Mouse (Mus musculus): ENCODE results near the gene Polr2g.

Polr2g gene

DNA sequence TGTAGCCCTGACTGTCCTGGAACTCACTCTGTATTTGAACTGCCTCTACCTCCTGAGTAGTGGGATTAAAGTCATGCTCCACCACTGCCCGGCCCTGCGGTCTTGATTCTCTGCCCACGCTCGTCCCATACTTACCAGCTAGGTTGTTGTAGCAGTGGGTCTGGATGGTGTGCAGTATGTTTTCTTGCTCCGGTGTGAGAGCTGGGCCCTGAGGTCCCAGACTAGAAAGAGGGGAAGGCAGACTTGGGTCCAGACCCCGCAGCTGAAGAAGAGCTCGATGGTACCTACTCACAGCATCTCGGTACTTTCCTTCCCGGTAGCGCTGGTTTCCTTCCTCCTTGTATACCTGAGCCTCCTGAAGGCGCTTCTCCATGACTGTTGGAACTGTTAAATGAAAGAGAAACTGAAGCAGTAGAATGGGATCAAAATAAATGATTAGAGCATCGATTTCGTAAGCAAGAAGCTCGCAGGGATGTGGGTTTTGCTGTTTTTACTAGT, 20.0 kb upstream of the Polr2g start:
- DNase-seq (ENCODE audit: low read depth, low spot score) = peak; percentile 54

DNA sequence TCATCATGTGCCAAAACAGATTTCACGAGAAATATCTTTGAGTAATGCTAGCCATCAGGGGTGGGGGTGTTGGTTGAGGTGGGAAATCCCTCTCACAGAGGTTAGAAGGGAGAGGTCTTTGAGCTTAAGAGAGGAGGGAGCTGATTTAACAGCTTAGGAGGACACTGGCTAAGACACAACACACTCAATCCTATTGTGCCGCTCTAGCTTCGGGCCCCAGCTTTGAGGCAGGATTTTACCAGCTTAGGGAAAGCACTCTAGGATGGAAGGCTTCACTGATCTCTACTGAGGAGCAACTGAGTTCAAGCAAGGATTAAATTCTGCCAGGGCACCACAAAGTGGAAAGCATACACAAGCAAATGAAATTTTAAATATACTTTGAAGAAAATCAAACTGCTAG, 18.6 kb upstream of the Polr2g start:
- DNase-seq (ENCODE audit: low read depth, low spot score) = no peak

DNA sequence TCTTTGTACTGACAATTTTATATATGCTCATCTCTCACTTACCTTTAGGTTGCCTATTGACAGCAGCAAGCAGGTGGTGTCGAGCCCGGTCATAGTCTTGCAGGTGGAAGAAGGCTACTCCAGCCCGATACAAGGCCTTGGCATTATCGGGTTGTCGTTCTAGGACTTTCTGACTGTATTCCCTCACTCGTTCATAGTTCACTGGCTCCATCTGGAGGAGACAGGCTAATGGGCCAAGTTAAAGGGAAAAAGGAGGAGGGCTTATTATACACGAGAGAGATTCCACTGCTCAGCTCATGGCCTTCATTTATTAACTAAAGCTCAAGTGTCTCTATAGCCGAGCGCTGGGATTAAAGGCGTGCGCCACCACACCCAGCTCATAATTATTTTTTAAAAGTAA, 17.4 kb upstream of the Polr2g start:
- no peak for DNase-seq (ENCODE audit: low read depth, low spot score)

DNA sequence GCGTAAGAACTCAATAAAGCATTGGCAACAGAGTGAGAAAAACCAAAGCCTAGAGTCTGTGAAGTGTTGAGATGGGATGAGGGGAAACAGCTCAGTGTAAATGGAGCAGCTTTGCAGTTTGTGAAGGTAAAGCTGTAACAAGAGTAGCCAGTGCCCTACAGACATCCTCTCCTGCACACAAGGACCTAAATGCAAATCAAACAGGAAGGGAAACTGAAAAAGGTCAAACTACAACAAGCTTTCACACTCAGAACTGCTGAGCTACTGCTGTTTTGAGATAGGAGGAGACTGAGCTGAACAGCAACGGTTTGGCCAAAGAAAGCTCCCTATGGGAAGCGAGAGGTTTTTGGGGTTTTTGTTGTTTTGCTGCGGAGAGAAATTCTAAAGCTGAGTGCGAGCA, 8.4 kb upstream of the Polr2g start:
- DNase-seq (ENCODE audit: low read depth, low spot score) = peak; percentile 82

DNA sequence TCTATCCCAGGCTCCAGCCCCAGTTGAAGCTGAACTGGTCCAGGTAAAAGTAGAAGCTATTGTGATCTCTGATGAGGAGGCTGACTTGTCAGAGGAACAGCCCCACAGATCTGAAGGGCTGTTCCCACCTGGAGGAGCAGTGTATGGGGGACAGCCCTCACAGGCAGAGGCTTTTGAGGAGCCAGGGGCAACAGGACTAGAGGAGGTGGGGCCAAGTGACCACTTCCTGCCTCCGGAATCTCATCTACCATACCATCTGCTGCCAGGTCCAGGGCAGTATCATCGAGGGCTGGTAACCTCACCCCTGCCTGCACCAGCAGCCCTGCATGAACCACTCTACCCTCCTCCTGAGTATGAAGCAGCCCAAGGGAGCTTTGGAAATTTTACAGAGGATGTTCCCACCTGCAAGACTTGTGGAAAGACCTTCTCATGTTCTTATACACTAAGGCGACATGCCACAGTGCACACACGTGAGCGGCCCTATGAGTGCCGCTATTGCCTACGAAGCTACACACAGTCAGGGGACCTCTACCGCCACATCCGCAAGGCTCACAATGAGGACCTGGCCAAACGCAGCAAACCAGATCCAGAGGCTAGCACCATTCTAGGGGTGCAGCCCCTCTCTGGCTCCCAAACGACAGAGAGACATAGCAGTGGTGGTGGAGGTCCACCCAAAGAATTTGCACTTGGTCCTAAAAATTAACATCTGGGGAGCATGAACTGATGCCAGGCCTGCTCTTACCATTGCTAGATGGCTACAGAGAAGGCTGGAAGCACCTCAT, 5.7 kb upstream of the Polr2g start:
- no peak for DNase-seq (ENCODE audit: low read depth, low spot score)

DNA sequence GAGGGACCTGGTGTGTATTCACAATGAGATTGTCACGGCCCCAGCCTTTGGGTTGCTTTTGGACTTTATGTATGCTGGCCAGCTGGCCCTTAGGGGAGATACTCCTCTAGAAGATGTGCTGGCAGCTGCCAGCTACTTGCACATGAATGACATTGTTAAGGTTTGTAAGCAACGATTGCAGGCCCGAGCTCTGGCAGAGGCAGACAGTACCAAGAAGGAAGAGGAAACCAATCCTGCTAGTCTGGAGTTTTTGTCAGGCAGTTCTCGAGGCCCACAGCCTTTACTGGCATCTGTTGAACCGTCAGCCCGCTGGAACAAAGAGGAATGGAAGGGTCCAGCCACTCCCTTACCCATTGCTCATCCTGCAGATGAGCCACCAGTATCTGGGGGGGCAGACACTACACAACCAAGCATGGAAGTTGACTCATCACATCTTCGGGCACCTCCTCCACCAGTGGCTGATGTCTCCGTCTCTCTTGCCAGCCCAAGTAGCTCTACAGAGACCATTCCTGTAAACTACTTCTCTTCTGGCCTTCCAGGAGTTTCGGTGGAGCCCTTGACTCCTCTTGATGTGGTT, 4.9 kb upstream of the Polr2g start:
- no peak for DNase-seq (ENCODE audit: low read depth, low spot score)

DNA sequence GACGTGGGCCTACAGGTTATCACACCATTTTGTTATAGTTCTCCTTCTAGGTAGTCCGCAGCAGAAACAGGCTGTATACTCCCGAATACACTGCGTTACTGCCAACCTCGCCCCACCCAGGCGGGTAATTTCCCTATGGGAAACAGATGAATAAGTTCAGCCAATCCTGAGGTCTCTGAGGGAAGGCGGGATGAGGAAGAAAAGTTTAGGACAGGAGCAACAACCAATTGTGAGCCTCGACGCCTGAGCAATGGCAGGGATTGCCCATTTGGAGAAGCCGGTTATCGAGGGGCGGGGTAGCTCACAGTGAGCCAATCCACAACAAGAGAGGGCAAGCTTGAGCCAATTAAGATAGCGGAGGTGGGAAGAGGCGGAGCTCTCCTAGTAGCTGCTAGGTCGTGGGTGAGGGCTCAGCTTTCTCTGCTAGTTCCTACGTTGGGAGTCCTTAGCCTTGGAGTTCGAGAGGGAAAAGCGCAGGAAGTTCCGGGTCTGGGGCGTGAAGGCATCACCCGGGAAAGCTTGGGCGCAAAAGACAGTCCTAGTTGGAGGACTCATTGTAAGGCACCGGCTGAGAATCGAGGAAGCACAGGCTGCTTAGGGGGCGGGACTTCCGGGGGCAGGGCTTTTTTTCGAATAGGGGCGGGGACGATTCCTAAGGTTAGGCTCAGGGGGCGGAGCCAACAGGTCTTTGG, 3.9 kb upstream of the Polr2g start, which contains the start of gene Zbtb3:
Gene Zbtb3, plus strand, starts transcription at position 426 of the 692 bp plus-strand sequence.
- peak; percentile 98 for DNase-seq (ENCODE audit: low read depth, low spot score)

DNA sequence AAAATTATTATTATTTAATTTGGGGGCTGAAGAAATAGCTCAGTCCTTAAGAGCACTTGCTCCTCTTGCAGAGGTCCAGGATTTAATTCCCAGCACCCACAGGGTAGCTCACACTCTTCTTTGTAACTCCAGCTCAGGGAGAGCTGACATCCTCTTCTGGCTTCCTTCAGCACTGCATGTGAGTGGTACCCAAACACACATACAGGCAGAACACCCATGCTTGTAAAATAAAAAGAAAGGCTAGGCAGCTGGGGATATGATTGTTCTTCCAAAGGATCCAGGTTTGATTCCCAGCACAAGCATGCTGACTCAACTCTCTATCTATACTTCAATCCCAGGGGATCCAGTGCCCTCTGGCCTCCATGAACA, 554 bp upstream of the Polr2g start:
- peak; percentile 21 for DNase-seq (ENCODE audit: low read depth, low spot score)

DNA sequence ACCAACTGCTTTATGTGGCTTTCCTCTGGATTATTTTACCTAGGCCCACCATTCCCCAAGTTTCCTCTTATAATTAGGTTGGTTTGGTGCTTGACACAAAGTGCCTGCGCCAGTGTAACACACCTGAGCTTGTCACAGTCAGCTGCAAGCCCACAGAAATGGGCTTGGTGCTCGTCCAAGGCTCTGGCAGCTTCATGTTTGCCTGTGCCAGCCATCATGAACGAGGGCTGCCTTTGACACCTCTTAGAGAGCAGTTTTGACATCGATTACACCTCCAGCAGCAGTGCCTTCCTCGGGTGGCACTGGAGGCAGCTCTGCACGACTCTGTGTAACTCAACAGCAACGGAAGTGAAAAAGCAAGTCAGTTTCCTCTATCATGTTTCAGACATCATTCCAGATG, 8.2 kb downstream of the Polr2g start:
- no peak for DNase-seq (ENCODE audit: low read depth, low spot score)

DNA sequence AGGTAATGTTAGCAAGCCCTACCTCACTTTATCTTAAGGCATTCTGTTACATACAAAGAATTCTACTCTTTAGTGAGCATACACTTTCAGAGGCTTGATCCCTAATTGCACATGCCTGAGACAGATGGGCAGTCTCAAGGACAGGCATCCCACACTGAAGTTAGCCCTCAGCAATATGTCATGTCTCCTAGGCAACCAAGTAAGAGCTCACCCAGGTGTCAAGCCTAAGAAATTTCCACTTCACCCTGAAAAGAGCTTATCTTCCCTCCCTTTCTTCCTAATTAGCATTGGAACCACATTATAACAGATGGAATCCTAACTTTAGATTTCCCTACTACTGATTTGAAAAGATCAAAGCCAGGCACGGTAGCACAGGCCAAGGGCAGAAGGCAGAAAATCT, 9.2 kb downstream of the Polr2g start:
- DNase-seq (ENCODE audit: low read depth, low spot score) = no peak

DNA sequence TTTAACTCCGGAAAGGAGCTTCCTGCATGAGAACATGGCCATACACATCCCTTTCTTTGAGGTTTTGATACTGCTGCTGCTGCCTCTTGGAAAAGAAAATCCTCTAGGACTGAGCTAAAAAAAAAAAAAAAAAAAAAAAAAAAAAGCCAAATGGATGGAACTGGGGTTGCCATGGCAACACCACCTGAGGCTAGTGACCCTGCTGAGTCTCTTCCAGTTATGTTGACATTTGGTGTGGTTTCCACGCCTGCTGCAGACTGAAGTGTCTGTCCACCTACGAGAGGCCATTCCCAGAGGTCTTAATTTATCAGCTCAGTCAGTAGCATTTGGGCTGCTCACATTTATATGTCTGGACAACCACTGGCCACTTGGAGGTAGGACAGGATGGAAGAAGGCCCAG, 9.9 kb downstream of the Polr2g start:
- DNase-seq (ENCODE audit: low read depth, low spot score) = no peak

DNA sequence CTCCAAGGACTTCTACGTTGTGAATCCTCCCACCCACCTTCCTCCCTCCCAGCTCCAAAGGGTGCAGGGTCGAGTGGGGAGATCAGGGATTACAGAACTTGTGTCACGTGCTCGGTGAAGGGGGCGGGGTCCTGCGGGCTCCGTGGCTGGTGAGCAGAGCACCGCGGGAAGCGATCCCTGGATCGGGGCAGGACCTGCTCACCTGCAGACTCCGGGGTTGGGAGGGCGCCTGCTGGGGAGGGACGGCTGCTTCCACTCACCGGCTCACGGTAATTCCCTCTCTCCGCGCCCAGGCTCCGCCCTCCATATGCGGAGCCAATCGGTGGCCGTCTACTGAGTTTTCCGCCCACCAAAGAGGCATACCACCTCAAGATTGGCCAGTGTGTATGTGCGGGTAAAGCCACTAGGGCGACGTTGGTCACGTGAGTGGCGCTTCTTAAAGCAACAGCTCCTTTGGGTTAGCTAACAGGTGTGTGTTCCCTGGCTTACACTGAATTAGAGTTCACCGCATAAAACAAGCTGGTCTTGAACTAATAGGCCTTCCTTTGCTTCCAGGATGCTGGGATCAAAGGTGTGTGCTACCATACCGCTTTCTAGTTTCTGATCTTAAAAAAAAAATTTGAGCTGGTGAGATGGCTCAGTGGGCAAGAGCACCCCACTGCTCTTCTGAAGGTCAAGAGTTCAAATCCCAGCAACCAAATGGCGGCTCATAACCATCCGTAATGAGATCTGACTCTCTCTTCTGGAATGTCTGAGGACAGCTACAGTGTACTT, 12.2 kb downstream of the Polr2g start, which contains the start of gene Taf6l:
Gene Taf6l, minus strand, starts transcription at position 410 of the 774 bp plus-strand sequence.
- peak; percentile 97 for DNase-seq (ENCODE audit: low read depth, low spot score)

DNA sequence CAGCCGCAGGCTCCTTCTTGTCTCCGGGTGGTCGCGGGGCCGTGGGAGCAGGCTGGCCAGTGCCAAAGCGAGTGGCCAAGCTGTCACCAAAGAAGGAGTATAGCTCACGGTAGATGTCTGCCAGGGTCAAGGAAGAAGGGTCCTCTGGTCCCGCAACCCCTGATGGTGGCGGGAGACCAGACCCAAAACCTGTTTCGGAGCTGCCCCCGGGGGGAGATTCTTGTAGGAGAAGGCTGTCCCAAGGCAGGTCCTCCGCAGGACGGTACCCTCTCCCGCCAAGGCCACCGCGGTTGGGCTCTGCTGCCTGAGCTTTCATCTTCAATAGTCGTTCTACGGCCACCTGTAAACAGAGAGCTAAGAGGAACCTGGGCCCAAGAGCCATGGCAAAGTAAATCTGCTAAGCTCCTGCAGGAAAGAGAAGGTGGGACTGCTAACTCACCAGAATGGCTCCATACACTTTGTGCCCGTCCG, 23.4 kb downstream of the Polr2g start:
- peak; percentile 54 for DNase-seq (ENCODE audit: low read depth, low spot score)

DNA sequence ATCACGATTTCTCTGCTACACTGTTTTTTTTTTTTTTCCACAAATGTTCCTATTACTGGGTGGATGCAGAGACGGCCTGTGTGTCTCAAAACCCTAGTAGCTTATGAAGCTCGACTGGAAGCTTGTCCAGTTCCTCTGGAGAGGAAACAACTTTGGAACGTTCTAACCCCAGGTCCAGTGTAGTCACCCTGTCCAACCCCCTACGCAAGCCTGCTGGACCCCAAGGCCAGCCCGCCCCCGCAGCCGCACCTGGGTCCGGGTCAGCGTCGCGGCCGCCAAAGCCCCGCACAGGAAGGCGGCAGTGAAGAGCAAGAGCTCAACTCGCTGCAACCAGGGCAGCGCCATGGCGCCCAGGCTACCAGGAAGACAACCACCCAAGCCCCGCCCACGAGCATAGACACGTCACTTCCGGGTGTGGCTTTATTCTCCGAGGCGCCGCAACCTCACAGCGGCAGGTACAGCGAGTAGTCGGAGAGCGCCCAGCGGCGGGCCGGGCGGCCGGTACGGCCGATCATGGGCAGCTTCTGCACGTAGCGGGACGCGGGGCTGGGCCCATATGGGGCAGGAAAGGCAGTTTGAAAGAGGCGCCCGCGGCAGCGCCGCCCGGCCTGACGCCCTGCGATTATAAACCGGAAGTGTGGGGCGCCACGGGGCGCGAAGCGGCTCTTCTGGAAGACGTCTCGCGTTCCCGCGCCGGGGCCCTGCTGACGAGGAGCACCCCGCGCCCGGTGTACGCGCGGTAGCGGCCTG, 24.1 kb downstream of the Polr2g start, which contains the start of gene Tmem179b:
Gene Tmem179b, minus strand, starts transcription at position 382 of the 750 bp plus-strand sequence.
- peak; percentile 96 for DNase-seq (ENCODE audit: low read depth, low spot score)

DNA sequence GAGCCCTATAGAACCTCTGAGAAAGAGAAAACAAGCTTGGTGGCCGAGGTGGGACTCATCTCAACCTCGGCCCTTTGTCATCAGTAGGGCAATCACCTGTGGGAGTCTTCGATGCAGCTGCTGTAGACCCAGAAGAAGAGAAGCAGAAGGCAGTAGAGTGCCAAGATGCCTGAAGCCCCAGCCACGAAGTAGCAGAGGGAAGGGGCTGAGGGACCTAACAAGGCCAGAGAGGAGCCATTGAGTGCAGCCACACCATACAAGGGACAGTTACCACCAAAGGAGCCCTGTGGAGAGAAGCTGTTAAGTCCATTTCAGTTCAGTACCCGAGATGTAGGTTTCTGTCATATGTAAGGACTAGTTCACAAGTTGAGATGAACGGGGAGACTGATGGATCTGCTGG, 25.0 kb downstream of the Polr2g start:
- peak; percentile 38 for DNase-seq (ENCODE audit: low read depth, low spot score)

DNA sequence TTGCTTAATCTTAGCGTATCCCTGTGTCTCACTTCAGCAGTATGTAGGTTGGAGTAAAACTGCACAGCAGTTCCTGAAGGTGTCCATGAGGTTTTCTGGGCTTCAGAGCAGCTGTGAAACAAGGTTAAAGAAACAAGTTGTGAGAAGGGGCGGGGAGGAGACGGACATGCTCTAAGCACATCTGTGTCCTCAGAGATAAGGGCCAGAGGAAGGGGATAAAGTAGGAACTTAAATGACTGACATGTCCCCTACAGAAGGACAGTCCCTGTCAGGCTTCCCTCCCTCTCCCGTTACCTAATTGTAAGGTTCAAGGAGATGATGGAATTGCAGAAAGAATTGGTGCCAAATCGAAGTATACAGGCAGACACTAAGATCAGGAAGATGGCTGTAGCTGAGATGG, 25.4 kb downstream of the Polr2g start:
- DNase-seq (ENCODE audit: low read depth, low spot score) = no peak

DNA sequence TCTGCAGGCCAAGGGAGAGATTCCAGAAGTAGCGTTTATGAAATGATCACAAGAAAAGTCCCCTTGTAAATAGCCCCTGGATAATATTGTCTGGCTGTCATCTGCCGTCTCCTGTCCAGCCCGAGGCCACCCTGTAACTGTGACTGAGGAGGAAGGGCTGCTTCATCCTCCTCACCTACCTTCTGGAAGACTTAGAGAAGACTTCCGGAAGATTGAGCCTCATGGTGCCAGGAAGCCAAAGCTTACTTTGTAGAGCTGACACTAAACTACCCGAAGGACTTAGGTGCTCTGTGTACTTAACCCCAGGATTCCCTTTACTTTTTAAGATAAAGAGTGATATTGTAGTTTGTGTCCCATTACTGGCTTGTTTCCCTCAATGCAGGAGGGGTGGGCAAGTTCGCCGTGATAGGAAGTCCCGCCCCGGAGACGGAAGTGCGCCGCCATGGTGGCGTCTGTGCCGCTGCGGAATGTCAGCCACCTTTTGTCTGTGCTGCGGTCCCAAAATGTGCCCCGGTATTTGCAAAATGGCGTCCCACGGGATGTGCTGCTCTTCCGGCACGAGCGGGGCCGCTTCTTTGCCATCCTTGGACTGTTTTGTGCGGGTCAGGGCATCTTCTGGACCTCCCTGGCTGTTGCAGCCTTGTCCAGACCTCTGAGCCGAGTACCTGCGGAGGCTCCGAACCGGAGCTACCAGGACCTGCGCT, 27.7 kb downstream of the Polr2g start, which contains the start of gene Tmem223:
Gene Tmem223, plus strand, starts transcription at position 430 of the 704 bp plus-strand sequence.
- DNase-seq (ENCODE audit: low read depth, low spot score) = no peak

DNA sequence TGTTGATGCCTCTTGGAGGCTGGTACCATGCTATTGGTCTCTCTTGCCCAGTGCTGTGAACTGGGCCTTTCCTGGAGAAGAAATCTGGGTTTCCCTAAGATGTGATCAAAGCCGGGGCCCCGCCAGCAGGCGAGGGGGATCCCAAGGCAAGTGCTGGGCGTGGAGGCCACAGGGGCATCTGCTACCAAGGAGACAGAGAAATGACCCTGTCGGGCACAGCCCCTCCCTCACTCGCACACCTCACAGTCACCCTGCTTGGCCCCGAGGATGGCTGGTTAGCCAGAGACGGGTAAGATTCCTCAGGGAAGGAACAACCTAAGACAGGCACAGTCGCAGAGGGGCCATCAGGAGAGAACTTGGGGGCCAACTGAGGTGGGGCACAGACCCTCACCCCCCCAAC, 32.8 kb downstream of the Polr2g start:
- DNase-seq (ENCODE audit: low read depth, low spot score) = no peak

DNA sequence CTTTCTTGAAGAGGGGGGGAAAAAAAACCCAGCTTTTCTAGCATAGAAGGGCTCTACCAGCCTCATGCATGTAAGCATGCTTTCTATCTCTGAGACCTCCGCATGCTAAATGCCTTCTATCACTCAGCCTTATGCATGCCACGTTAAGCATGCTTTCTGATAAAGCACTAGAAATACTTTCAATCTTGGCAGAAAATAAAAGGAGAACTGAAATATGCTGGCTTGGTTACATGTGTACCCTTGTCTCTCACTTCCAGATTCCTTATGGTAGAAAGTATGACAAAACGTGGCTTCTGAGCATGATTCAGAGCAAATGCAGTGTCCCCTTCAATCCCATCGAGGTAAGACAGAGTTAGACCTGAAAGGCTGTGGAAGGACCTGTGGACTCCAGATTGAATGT, 35.1 kb downstream of the Polr2g start:
- DNase-seq (ENCODE audit: low read depth, low spot score) = no peak

DNA sequence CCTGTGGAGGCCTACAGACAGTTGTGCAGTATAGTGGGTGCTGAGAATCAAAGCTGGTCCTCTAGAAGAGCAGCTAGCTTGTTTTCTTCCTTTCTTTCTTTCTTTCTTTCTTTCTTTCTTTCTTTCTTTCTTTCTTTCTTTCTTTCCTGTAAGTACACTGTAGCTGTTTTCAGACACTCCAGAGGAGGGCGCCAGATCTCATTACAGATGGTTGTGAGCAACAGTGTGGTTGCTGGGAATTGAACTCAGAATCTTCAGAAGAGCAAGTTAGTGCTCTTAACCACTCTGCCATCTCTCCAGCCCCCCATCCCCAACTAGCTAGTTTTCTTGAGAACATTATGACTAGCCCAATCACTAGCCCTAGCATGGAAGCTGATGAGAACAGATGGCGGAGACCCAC, 37.6 kb downstream of the Polr2g start:
- no peak for DNase-seq (ENCODE audit: low read depth, low spot score)

Data from A20 (cell line).